Mouse (Mus musculus) E14TG2a.4 (cell line): ENCODE data around the gene Lyar.

ENCODE experiments used
- CTCF ChIP-seq: conservative IDR thresholded peaks from 2 replicates; pipeline ENCODE4 v1.5.1; 2014; ENCODE audit warnings: low read length
- POU5F1 ChIP-seq: IDR thresholded peaks from 2 replicates; pipeline ENCODE4 v1.6.1; 2014; ENCODE audit warnings: low read length, borderline replicate concordance

DNA sequence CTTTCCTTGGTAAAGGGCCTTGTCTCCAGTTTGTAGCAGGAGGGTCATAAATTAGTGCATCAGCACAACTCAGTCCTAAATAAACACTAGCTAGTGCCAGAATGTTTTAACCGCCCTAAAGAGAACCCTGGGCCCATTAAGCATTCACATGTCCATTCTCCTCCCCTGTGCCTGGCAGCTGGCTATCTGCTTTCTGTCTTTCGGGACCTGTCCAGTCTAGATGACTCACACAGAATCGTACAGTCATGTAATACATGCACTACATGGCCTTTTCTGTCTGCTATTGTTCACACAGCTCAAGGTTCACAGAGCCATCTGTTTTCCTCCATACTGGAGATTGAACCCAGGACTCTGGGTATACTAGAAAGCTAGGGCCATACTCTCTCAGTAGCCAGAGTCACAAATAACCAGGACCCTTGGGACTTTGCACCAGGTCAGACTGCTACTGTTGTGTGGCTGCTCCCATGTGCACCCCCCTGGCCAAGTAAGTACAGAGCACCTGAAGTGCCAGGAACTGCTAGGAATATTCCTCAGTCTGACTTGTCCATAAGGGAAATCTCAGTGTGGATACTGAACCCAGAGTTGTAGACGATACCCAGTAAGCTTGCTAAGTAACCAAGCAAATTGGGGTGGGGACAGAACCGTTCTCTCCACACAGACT is 23.3 kb upstream of the Lyar start:
- TF ChIP-seq CTCF (no peak), POU5F1 (no peak)
